Mouse (Mus musculus): Measurements from ENCODE around the gene Mthfd2. TPM values are rescaled to one million over a fixed set of nuclear protein-coding genes. Genes with fewer than 3 reads are reported as not detected.

Mthfd2 gene
- total and polyA plus RNA-seq, 2 experiments from 2014 or later = 19.2 to 32.0 TPM

DNA sequence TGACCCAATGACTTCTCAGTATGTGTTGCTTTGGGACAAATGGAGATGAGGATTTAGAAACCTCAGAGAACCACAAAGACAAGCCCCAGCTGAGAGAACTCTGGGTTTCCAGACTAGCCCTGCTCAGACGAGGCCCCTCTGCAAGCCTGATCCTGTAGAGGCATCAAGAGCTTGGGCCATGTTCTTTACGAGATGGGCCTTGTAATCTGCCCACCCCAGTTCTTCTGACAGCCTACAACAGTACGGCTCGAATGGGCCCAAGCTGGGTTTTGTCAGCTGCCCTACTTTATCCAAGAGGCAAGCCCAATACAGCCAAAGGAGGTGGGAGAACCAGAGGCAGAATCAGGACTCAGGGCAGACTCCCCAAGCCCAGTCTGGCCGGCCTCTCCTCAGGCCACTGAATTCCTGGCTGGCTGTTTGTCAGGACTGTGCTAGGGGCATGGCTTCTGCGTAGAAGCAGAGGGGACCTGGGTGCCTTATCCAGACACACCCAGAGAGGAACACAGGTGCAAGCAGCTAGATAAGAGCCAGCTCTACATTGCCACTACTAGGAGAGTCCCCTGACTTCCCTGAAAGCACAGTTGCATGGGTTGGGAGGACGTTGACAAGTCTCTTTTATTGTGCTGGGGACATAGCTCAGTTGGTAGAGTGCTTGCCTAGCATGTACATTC is 25.9 kb upstream of the Mthfd2 start:
- no peak overlapping the region for H3K9ac ChIP-seq (replicated peaks; ENCODE audit: low read length, poor library complexity, severe bottlenecking)
- no peaks in the 10 kb centered on the region for H3K9me3 ChIP-seq (ENCODE audit: low read length)
- H3K4me1 ChIP-seq (ENCODE audit: insufficient read depth, low read length) = peaks cover 3% of the 10 kb centered on the region; the same call in 1 of the 2 replicates
- H3K27me3 ChIP-seq (ENCODE audit: insufficient read depth, low read length) = no peaks in the 10 kb centered on the region
- no peak overlapping the region for H3K27ac ChIP-seq (ENCODE audit: low read depth, low read length)
- no peak overlapping the region for H3K4me2 ChIP-seq (ENCODE audit: low read depth, low read length, poor library complexity, severe bottlenecking)
- ATAC-seq (ENCODE audit: low FRiP score) (no peak), DNase-seq (ENCODE audit: low spot score) (no peak)
- H3K36me3 ChIP-seq (ENCODE audit: insufficient read depth, low read length) = peaks cover 5% of the 10 kb centered on the region
- no peak overlapping the region for H3K4me3 ChIP-seq (ENCODE audit: low read depth, low read length)
- no peak for TF ChIP-seq CTCF (IDR thresholded peaks at IDR 0.05)
- 77% methylated on average over 7 of the region's 7 CpGs for WGBS

DNA sequence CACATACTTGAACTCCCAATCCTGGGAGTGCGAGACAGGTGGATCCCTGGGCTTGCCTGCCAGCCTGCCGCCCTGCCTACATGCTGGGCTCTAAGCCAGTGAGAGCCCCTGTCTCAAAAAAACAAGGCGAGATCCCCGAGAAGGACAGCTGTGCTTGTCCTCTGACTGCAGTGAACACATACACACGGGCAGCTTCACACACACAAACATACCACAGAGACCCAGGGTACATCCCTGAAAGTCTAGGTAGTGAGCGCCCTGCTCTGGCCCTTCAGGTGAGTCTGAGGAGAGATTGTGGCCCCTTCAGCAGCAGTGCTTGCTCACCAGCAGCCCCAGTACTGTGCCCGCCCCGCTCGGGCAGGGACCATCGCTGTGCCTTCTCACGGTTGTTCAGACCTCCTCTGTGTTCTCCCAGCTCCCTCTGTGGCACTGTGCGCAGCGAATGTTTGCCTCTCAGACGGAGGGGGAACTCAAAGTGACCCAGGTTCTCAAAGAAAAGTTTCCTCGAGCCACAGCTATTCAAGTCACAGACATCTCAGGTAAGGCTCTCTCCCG is 25.2 kb upstream of the Mthfd2 start:
- H3K27ac ChIP-seq (ENCODE audit: low read depth, low read length) = no peak overlapping the region
- no peak for ATAC-seq (ENCODE audit: low FRiP score)
- H3K4me2 ChIP-seq (ENCODE audit: low read depth, low read length, poor library complexity, severe bottlenecking) = no peak overlapping the region
- H3K27me3 ChIP-seq (ENCODE audit: insufficient read depth, low read length) = no peaks in the 10 kb centered on the region
- no peak for TF ChIP-seq CTCF (IDR thresholded peaks at IDR 0.05)
- H3K9ac ChIP-seq (replicated peaks; ENCODE audit: low read length, poor library complexity, severe bottlenecking) = no peak overlapping the region
- DNase-seq (ENCODE audit: low spot score) = no peak
- peaks cover 5% of the 10 kb centered on the region for H3K36me3 ChIP-seq (ENCODE audit: insufficient read depth, low read length)
- WGBS = 90% methylated on average over 16 of the region's 16 CpGs
- peaks cover 3% of the 10 kb centered on the region; the same call in 1 of the 2 replicates for H3K4me1 ChIP-seq (ENCODE audit: insufficient read depth, low read length)
- no peak overlapping the region for H3K4me3 ChIP-seq (ENCODE audit: low read depth, low read length)
- no peaks in the 10 kb centered on the region for H3K9me3 ChIP-seq (ENCODE audit: low read length)

DNA sequence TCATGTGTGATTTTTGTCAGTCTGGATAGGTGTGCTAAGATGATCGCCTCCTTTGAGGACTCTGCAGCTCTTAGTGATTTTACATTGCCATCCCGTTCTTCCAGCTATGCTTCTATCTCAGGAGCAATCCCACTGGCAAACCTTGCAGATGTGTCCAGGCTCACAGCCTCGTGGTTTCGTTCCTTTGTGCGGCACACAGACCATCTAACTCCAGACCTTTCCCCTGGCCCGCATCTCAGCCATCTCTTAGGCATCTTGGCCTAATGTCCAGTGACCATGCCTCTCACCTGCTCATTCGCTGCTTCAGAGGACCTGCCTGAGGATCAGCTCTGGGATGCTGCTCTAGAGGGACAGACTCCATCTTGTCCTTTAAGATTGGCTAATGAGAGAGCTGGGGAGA is 24.5 kb upstream of the Mthfd2 start:
- Histone ChIP-seq H3K27me3 (ENCODE audit: insufficient read depth, low read length) (no peaks in the 10 kb centered on the region), H3K9me3 (ENCODE audit: low read length) (no peaks in the 10 kb centered on the region), H3K27ac (ENCODE audit: low read depth, low read length) (no peak overlapping the region), H3K4me2 (ENCODE audit: low read depth, low read length, poor library complexity, severe bottlenecking) (peak overlapping the region; percentile 63), H3K4me1 (ENCODE audit: insufficient read depth, low read length) (peaks cover 3% of the 10 kb centered on the region; the same call in 1 of the 2 replicates), H3K4me3 (ENCODE audit: low read depth, low read length) (peak overlapping the region; percentile 74), H3K36me3 (ENCODE audit: insufficient read depth, low read length) (peaks cover 5% of the 10 kb centered on the region), H3K9ac (replicated peaks; ENCODE audit: low read length, poor library complexity, severe bottlenecking) (peak overlapping the region; percentile 95; the same call in 1 of the 2 replicates)
- TF ChIP-seq CTCF (IDR thresholded peaks at IDR 0.05) = no peak
- DNase-seq (ENCODE audit: low spot score) = no peak
- WGBS = 82% methylated on average over 7 of the region's 7 CpGs
- no peak for ATAC-seq (ENCODE audit: low FRiP score)

DNA sequence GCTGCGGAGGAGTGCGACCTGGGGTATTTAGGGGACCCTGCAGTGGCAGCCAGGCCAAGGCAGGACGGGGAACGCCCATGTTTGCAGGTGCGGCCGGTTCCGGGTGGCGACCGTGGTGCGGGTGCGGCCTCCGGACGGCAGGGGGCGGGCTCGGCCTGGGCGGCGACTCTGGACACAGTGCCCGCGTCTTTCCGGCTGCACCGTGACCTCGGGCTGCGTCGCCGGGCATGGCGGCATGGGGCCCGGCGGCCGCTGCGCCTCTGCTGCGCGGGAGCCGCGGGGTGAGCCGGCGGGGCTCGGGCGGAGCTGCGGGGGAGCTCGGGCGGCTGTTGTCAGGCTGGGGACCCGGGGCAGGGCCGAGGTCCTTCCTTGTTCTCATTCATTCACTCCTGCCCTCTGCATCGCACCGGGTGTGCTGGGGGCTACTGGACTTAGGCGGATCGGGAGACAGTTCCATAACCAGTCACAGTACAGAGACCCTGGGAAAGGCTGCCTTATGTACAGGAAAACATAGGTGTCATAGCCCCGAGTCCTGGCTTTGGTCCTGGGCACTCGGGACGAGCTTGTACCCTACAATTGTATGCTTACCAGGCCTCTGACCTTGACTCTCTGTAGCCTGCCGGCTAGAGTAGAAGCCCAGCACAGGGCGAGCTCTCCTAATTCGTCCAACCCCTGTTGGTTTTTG is 23.7 kb upstream of the Mthfd2 start:
- peak overlapping the region; percentile 74 for H3K4me3 ChIP-seq (ENCODE audit: low read depth, low read length)
- no peaks in the 10 kb centered on the region for H3K9me3 ChIP-seq (ENCODE audit: low read length)
- H3K4me1 ChIP-seq (ENCODE audit: insufficient read depth, low read length) = peaks cover 3% of the 10 kb centered on the region; the same call in 1 of the 2 replicates
- H3K4me2 ChIP-seq (ENCODE audit: low read depth, low read length, poor library complexity, severe bottlenecking) = peak overlapping the region; percentile 63
- WGBS = under 1% methylated on average over 50 of the region's 53 CpGs
- H3K36me3 ChIP-seq (ENCODE audit: insufficient read depth, low read length) = peaks cover 5% of the 10 kb centered on the region
- peak; percentile 92 for ATAC-seq (ENCODE audit: low FRiP score)
- no peaks in the 10 kb centered on the region for H3K27me3 ChIP-seq (ENCODE audit: insufficient read depth, low read length)
- TF ChIP-seq CTCF (IDR thresholded peaks at IDR 0.05) = peak; percentile 85
- peak; percentile 72 for DNase-seq (ENCODE audit: low spot score)
- peak overlapping the region; percentile 33 for H3K27ac ChIP-seq (ENCODE audit: low read depth, low read length)
- H3K9ac ChIP-seq (replicated peaks; ENCODE audit: low read length, poor library complexity, severe bottlenecking) = peak overlapping the region; percentile 95

DNA sequence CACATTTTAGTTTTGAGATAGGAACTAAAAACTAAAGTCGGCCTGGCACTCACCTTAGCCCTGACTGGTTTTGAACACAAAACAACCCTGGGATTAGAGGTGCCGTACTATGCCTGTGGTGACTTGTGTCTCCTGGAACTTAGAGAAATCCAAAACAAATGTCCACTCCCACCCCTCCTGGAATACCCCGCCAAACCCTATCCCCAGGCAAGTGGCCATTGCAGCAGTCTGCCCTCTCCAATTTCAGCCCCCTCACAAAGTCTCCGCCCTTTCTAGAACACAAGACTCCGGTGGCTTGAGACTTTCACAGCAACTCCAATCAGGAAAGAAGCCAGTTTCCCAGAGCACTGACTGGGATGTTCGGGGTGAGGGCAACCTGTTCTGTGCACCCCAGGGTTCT is 23.2 kb upstream of the Mthfd2 start, which contains the start of gene Bola3:
Gene Bola3 (plus strand): TSS at position 275 of the 400 bp plus-strand sequence.
- Histone ChIP-seq H3K27ac (ENCODE audit: low read depth, low read length) (peak within 1 kb of the TSS; percentile 33), H3K4me2 (ENCODE audit: low read depth, low read length, poor library complexity, severe bottlenecking) (peak within 1 kb of the TSS; percentile 63), H3K27me3 (ENCODE audit: insufficient read depth, low read length) (no peaks in the 10 kb centered on the region), H3K9me3 (ENCODE audit: low read length) (no peaks in the 10 kb centered on the region), H3K4me1 (ENCODE audit: insufficient read depth, low read length) (peaks cover 3% of the 10 kb centered on the region; the same call in 1 of the 2 replicates), H3K36me3 (ENCODE audit: insufficient read depth, low read length) (peaks cover 5% of the 10 kb centered on the region; the same call in 1 of the 2 replicates), H3K4me3 (ENCODE audit: low read depth, low read length) (peak within 1 kb of the TSS; percentile 74), H3K9ac (replicated peaks; ENCODE audit: low read length, poor library complexity, severe bottlenecking) (peak within 1 kb of the TSS; percentile 95)
- DNase-seq (ENCODE audit: low spot score) (peak; percentile 5), ATAC-seq (ENCODE audit: low FRiP score) (peak; percentile 66)
- WGBS = 34% methylated on average over 6 of the region's 6 CpGs
- no peak for TF ChIP-seq CTCF (IDR thresholded peaks at IDR 0.05)
